Mouse (Mus musculus): ENCODE data around the gene Carhsp1.

DNA sequence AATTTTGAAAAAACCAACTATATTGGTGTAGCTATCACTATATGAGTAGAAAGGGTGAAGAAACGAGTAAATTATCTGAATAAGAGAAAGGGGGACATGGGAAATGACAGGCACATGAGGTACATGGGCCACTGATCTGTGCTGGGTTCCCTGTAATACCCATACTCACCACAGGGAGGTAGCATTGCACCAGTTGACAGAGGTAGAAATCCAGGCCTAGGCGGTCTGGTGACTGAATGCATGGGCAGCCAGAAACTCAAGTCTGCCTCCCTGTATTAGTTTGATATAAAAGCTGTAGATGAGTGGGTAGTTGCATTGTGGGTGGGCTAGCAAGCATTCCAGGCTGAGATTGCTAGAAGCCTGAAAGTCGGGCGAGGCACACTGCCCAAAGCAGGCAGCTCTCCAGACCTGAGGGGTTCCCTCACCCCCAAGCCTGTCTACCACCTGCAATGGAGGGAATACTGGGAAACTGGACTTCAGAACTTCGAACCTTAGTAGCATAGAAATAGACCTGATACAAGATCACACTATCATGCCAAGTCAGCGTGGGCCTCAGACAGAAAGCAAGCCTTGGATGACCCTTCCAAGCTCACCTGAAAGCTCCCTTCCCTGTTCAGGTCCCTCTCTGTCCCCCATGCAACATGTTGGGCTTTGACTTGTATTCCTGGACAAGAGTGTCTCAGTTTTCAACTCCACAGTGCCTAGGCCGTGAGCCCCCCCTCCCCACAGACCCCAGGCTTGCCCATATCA, 14.3 kb upstream of the Carhsp1 start:
- TF ChIP-seq CTCF (conservative IDR thresholded peaks at IDR 0.05; ENCODE audit: low read length) (peak; percentile 89), NANOG (IDR thresholded peaks at IDR 0.05; ENCODE audit: borderline replicate concordance, low read length) (no peak)
